Mouse (Mus musculus) neural tube, embryonic 12.5 days (tissue): ENCODE results near the gene Qk. TPM values are rescaled to one million over a fixed set of nuclear protein-coding genes. Genes with fewer than 3 reads are reported as not detected.

Experiments used
- ATAC-seq: fragments of 200-750 bp; cut with Nextera tagmentation; 2 replicates; pipeline ENCODE4 v1.8.0; 2017; ENCODE audit warnings: low read depth, mild to moderate bottlenecking, moderate TSS enrichment, moderate library complexity; ENCODE audit not compliant: low FRiP score
- H3K27ac ChIP-seq: fragments of 300-500 bp; sonication (generic); 2 replicates; pipeline ENCODE4 v1.5.1; 2016
- H3K27me3 ChIP-seq: fragments of 300-500 bp; sonication (generic); replicated peaks from 2 replicates; pipeline ENCODE4 v1.6.1; 2016; ENCODE audit warnings: mild to moderate bottlenecking
- H3K36me3 ChIP-seq: fragments of 300-500 bp; sonication (generic); 2 replicates; pipeline ENCODE4 v1.6.1; 2016; ENCODE audit warnings: mild to moderate bottlenecking
- H3K4me1 ChIP-seq: fragments of 300-500 bp; sonication (generic); 2 replicates; pipeline ENCODE4 v1.6.1; 2016
- H3K4me2 ChIP-seq: fragments of 300-500 bp; sonication (generic); replicated peaks from 2 replicates; pipeline ENCODE4 v1.6.1; 2016; ENCODE audit warnings: mild to moderate bottlenecking
- H3K4me3 ChIP-seq: fragments of 300-500 bp; sonication (generic); 2 replicates; pipeline ENCODE4 v1.5.1; 2016
- H3K9ac ChIP-seq: fragments of 300-500 bp; sonication (generic); 2 replicates; pipeline ENCODE4 v1.6.1; 2016; ENCODE audit warnings: mild to moderate bottlenecking
- H3K9me3 ChIP-seq: fragments of 300-500 bp; sonication (generic); 2 replicates; pipeline ENCODE4 v1.6.1; 2016; ENCODE audit warnings: mild to moderate bottlenecking
- WGBS: fragments of 180-500 bp; shearing (Covaris S2); methylation state at CpG from one replicate; pipeline ENCODE4 v1.1.7; 2016; 5-methylcytosine and 5-hydroxymethylcytosine counted together
- polyA plus RNA-seq: library from polyadenylated mRNA; unstranded; fragments of >200 nt; fragmentation: Nextera tagmentation; extraction: Ambion mirVana; gene quantifications from 2 replicates; pipeline ENCODE4 v1.2.1, GENCODE M21; 2016

Gene Qk
- polyA plus RNA-seq, 1 experiment from 2014 or later: 45.8 TPM

DNA sequence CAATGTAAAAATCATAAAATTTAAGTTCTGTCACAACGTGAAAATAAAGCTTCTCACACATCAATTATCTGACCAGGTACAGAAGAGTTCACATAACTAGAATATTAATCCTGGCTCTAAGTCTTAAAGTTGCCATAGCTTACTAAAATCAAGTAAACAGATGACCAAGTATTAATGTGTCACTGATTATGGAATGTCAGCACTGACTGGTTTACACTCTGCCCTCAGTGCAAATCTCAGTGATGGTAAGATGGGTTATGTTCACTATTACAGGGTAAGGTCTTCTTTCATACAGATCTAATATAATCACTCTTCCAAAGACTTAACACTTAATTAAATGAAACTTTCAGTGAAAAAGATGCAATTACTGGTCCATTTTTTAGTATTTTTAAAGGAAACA is 20.3 kb downstream of the Qk start:
- Histone ChIP-seq H3K4me1 (0 out of 2 replicates have a peak, but pooled peaks cover 5% of the 10 kb centered on the region), H3K27me3 (no peaks in the 10 kb centered on the region), H3K27ac (no peak overlapping the region), H3K4me3 (no peak overlapping the region), H3K4me2 (no peak overlapping the region), H3K9me3 (no peaks in the 10 kb centered on the region), H3K36me3 (no peaks in the 10 kb centered on the region), H3K9ac (no peak overlapping the region)
- ATAC-seq: no peak
- WGBS: 88% methylated on average over 1 of the region's 1 CpGs

DNA sequence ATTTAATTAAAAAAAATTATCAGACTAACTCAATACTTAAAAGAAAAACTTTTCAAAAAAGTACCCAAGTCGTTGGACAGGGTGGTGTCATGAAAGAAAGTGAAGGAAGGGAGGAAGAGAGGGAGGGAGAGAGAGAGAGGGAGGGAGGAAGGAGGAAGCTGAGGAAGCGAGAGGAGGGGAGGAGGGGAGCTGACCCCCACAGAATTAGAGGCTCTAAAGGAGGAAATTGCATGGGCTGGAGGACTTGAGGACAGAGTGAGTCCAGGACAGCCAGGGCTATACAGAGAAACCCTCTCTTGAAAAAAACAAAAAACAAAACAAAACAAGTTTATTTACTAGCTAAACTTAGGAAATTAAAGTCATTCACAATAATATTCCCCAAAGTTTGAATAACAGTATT is 27.1 kb downstream of the Qk start:
- Histone ChIP-seq H3K36me3 (no peaks in the 10 kb centered on the region), H3K27me3 (no peaks in the 10 kb centered on the region), H3K4me1 (0 out of 2 replicates have a peak, but pooled peaks cover 5% of the 10 kb centered on the region), H3K9me3 (no peaks in the 10 kb centered on the region), H3K9ac (no peak overlapping the region), H3K4me3 (no peak overlapping the region), H3K4me2 (no peak overlapping the region), H3K27ac (no peak overlapping the region)
- ATAC-seq: no peak
- 56% methylated on average over 2 of the region's 2 CpGs for WGBS

GRCm38 (mm10) chr17:10284772-10285171 is 34.9 kb downstream of the Qk start:
- H3K4me2 ChIP-seq: no peak overlapping the region
- H3K36me3 ChIP-seq: no peaks in the 10 kb centered on the region
- H3K9ac ChIP-seq: no peak overlapping the region
- no peak overlapping the region for H3K4me3 ChIP-seq
- H3K4me1 ChIP-seq: peaks cover 10% of the 10 kb centered on the region; the same call in 1 of the 2 replicates
- no peaks in the 10 kb centered on the region for H3K9me3 ChIP-seq
- 64% methylated on average over 2 of the region's 2 CpGs for WGBS
- no peaks in the 10 kb centered on the region for H3K27me3 ChIP-seq
- no peak overlapping the region for H3K27ac ChIP-seq
- no peak for ATAC-seq

DNA sequence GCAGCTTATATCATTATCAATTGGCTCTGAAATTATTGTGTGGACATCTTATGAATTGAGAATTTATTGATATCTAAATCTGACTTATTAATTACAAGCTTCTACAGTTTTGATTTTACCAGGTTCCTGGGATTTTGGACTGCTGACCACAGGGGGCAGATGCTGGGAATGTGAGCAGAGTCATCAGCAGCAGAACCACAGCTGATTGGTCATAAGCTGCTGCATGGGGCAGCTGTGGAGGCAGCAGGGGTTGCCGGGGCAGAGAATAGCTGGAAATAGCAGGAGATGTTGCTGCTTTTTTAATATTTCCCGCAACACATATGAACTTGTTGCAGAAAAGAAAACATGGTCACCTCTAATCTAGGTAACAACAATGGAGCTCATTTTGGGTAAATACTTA is 40.1 kb downstream of the Qk start:
- WGBS: 88% methylated on average over 2 of the region's 2 CpGs
- no peaks in the 10 kb centered on the region for H3K27me3 ChIP-seq

DNA sequence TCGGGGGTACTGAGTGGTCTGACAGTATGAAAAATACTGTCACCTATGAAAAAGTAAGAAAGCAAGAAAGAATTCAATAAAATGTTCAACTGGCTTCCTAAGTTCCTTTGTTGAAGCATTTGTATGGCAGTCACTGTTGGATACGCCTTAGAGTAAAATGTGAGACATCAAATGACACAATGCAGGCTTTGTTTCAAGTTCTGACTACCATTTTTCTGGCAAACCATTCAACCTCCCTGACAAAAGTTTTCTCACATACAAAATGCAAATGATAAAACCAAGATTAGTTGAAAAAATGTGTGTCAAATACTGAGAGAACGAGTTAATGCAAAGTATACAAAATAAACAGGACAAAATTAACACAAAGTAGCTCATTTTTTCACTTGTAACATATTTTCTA is 50.1 kb downstream of the Qk start:
- no peak overlapping the region for H3K4me3 ChIP-seq

More for the DNA sequence above, 40.1 kb downstream of the Qk start:
- no peak overlapping the region for H3K4me2 ChIP-seq
- no peaks in the 10 kb centered on the region for H3K9me3 ChIP-seq
- H3K27ac ChIP-seq: no peak overlapping the region
- no peaks in the 10 kb centered on the region for H3K4me1 ChIP-seq
- no peak for ATAC-seq
- H3K36me3 ChIP-seq: no peaks in the 10 kb centered on the region
- H3K9ac ChIP-seq: no peak overlapping the region
- no peak overlapping the region for H3K4me3 ChIP-seq

DNA sequence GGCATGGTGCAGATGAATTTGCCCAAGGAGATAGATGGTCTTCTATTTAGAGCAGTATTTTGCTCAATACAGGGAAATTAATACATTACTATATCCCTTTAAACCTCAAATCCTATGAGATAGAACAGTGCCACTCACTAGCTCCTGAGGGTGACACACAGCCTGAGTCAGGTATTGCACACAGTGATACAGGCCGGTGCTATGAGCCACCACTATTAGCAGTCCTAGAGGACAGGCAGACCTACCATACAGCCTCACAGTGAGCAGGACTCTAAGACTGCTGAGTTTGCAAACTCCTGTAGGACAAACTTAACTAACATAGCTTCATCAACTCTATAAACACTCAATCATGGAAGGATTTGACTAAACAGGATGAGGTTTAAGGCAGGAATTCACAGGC is 51.2 kb downstream of the Qk start:
- no peaks in the 10 kb centered on the region for H3K36me3 ChIP-seq
- ATAC-seq: no peak
- no peaks in the 10 kb centered on the region for H3K27me3 ChIP-seq
- H3K9ac ChIP-seq: no peak overlapping the region
- no peaks in the 10 kb centered on the region for H3K9me3 ChIP-seq
- WGBS: 72% methylated on average over 1 of the region's 1 CpGs
- H3K4me2 ChIP-seq: no peak overlapping the region
- H3K4me3 ChIP-seq: no peak overlapping the region
- no peak overlapping the region for H3K27ac ChIP-seq
- H3K4me1 ChIP-seq: peaks cover 7% of the 10 kb centered on the region; the same call in 1 of the 2 replicates

More for the DNA sequence above, 50.1 kb downstream of the Qk start:
- Histone ChIP-seq H3K9ac (no peak overlapping the region), H3K9me3 (no peaks in the 10 kb centered on the region), H3K27me3 (no peaks in the 10 kb centered on the region), H3K27ac (no peak overlapping the region), H3K4me2 (no peak overlapping the region), H3K4me1 (peaks cover 7% of the 10 kb centered on the region; the same call in 1 of the 2 replicates), H3K36me3 (no peaks in the 10 kb centered on the region)
- WGBS: 31% methylated on average over 3 of the region's 3 CpGs
- no peak for ATAC-seq

DNA sequence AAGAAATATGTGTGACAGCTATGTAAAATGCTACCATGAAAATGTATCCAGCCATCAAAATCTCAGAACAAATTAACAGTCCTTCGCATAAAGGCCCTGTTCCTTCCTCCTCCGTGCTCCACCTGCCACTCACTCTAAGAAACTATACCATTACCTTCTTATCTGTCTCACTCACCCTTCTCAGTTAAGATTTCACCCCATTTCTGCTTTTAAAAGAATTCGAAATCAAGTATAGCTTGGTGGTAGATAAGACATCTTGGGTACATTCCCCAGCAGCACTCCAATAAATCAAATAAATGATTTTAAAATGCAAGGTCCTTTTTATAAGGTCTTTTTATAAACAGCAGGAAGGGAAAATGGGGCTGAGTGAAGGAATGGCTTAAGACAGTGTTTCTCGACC is 53.4 kb downstream of the Qk start:
- no peak overlapping the region for H3K27ac ChIP-seq
- no peaks in the 10 kb centered on the region for H3K36me3 ChIP-seq
- H3K4me2 ChIP-seq: no peak overlapping the region
- H3K27me3 ChIP-seq: no peaks in the 10 kb centered on the region
- 81% methylated on average over 4 of the region's 4 CpGs for WGBS
- H3K9me3 ChIP-seq: no peaks in the 10 kb centered on the region
- no peak for ATAC-seq
- H3K4me3 ChIP-seq: no peak overlapping the region
- H3K4me1 ChIP-seq: peaks cover 7% of the 10 kb centered on the region; the same call in 1 of the 2 replicates
- H3K9ac ChIP-seq: no peak overlapping the region

DNA sequence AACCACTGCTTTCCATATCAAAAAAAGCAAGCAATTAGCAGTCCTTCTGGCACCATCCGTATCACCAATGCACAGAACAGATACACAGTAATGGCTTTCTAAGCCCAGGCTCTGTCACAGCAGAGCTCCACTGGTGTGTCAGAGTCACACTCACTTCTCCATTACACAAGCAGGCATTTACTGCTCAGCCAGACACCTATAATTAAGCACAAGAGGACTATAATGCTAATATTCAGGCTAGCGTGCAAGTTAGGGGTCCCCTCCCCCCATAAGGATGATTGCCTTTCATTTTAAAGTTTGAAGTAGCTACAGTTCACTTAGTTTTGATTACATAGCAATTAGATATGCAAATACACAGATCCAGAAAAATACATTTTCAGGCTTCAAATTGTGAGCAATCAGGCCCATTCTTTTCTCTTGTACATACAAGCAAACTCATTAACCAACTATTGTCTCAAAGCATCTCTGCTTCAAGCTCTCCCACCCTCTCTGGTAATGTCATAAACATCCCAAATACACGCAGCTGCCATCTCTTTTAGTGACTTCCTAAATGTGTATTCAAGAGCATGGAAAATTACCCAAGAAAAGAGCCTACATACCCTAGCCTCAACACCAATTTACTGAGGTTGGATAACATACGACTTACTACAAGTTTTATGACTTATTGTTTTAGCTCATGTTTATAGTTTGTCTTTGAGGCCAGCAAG is 68.2 kb downstream of the Qk start:
- Histone ChIP-seq H3K9ac (no peak overlapping the region), H3K27me3 (no peaks in the 10 kb centered on the region), H3K4me1 (0 out of 2 replicates have a peak, but pooled peaks cover 5% of the 10 kb centered on the region), H3K36me3 (no peaks in the 10 kb centered on the region), H3K27ac (no peak overlapping the region), H3K4me2 (no peak overlapping the region), H3K9me3 (no peaks in the 10 kb centered on the region), H3K4me3 (no peak overlapping the region)
- WGBS: 42% methylated on average over 4 of the region's 4 CpGs
- no peak for ATAC-seq

- H3K9me3 ChIP-seq: no peaks in the 10 kb centered on the region
- H3K9ac ChIP-seq: no peak overlapping the region
- no peak overlapping the region for H3K4me2 ChIP-seq
- no peaks in the 10 kb centered on the region for H3K36me3 ChIP-seq
- ATAC-seq: no peak
- H3K4me1 ChIP-seq: peaks cover 11% of the 10 kb centered on the region
- H3K27ac ChIP-seq: no peak overlapping the region
- 88% methylated on average over 1 of the region's 1 CpGs for WGBS
- H3K27me3 ChIP-seq: no peaks in the 10 kb centered on the region
- H3K4me3 ChIP-seq: no peak overlapping the region
Measured at GRCm38 (mm10) chr17:10240081-10240480, 79.6 kb downstream of the Qk start.

DNA sequence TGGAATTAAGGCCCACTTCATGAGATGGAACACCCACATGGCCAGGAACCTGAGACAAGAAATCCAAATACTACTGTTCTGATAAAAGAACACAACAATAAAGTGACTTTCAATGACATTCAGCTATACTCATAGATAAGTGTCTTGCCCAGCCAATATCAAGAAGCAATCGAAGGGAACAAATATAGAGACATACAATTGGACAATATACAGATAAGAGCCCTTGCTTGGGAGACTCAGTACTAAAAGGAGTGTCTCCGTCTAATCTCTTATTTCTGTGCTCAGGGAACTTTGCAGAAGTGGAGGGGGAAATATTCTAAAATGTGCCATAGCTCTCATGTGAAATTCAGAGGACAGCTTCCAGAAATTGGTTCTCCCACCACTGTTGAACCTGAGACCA is 83.1 kb downstream of the Qk start:
- Histone ChIP-seq H3K4me2 (no peak overlapping the region), H3K27me3 (no peaks in the 10 kb centered on the region), H3K4me3 (no peak overlapping the region), H3K27ac (no peak overlapping the region), H3K9me3 (no peaks in the 10 kb centered on the region), H3K36me3 (no peaks in the 10 kb centered on the region), H3K9ac (no peak overlapping the region), H3K4me1 (peaks cover 1% of the 10 kb centered on the region)
- no peak for ATAC-seq
- 98% methylated on average over 2 of the region's 2 CpGs for WGBS

DNA sequence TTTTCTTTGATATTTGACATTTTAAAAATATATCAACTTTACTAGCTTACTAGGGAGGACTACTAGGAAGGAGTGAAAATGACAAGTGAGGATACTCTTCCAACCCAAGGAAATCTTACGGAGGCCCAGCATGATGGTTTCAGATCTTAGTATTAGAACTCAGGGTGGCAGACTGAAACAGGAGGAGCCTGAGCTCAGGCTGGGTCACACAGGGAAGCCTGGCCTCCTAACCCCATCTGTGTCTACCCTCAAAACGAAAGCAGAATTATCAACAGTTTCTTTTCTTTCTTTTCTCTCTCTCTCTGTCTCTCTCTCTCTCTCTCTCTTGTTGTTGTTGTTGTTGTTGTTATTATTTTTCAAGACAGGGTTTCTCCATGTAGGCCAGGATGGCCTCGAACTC is 87.2 kb downstream of the Qk start:
- no peaks in the 10 kb centered on the region for H3K9me3 ChIP-seq
- H3K4me3 ChIP-seq: no peak overlapping the region
- WGBS: 96% methylated on average over 3 of the region's 3 CpGs
- no peak overlapping the region for H3K4me2 ChIP-seq
- H3K9ac ChIP-seq: no peak overlapping the region
- H3K27ac ChIP-seq: no peak overlapping the region
- peaks cover 7% of the 10 kb centered on the region; the same call in 1 of the 2 replicates for H3K4me1 ChIP-seq
- ATAC-seq: no peak
- H3K27me3 ChIP-seq: no peaks in the 10 kb centered on the region
- H3K36me3 ChIP-seq: no peaks in the 10 kb centered on the region

- Histone ChIP-seq H3K27ac (no peak overlapping the region), H3K27me3 (no peaks in the 10 kb centered on the region), H3K9ac (no peak overlapping the region), H3K4me1 (peaks cover 7% of the 10 kb centered on the region; the same call in 1 of the 2 replicates), H3K4me2 (no peak overlapping the region), H3K36me3 (no peaks in the 10 kb centered on the region), H3K4me3 (no peak overlapping the region), H3K9me3 (no peaks in the 10 kb centered on the region)
- 43% methylated on average over 3 of the region's 3 CpGs for WGBS
- no peak for ATAC-seq
Measured at GRCm38 (mm10) chr17:10227798-10228538, 91.7 kb downstream of the Qk start.
